Mouse (Mus musculus) limb, embryonic 12.5 days (tissue): ENCODE data around the gene Gm5930. TPM values are rescaled to one million over a fixed set of nuclear protein-coding genes. Genes with fewer than 3 reads are reported as not detected.
"Not testable (repeated sequence)": the region's sequence is repeated elsewhere in the genome, so short reads cannot be mapped to it uniquely, and the experiment has no call there.

Experiments
- ATAC-seq: fragments of 200-750 bp; cut with Nextera tagmentation; 2 replicates; pipeline ENCODE4 v1.8.0; 2017; ENCODE audit warnings: low read depth, moderate TSS enrichment; ENCODE audit not compliant: insufficient number of reproducible peaks, insufficient read depth, low FRiP score, low TSS enrichment
- H3K27ac ChIP-seq: fragments of 300-500 bp; sonication (generic); 2 replicates; pipeline ENCODE4 v1.5.1; 2016; ENCODE audit warnings: mild to moderate bottlenecking, moderate library complexity
- H3K27me3 ChIP-seq: fragments of 300-500 bp; sonication (generic); 2 replicates; pipeline ENCODE4 v1.6.1; 2016; ENCODE audit warnings: mild to moderate bottlenecking, moderate library complexity
- H3K36me3 ChIP-seq: fragments of 300-500 bp; sonication (generic); 2 replicates; pipeline ENCODE4 v1.6.1; 2016; ENCODE audit warnings: mild to moderate bottlenecking, moderate library complexity
- H3K4me1 ChIP-seq: fragments of 300-500 bp; sonication (generic); replicated peaks from 2 replicates; pipeline ENCODE4 v1.6.1; 2016
- H3K4me2 ChIP-seq: fragments of 300-500 bp; sonication (generic); 2 replicates; pipeline ENCODE4 v1.6.1; 2016; ENCODE audit warnings: mild to moderate bottlenecking, moderate library complexity
- H3K4me3 ChIP-seq: fragments of 300-500 bp; sonication (generic); replicated peaks from 2 replicates; pipeline ENCODE4 v1.5.1; 2016; ENCODE audit warnings: mild to moderate bottlenecking
- H3K9ac ChIP-seq: fragments of 300-500 bp; sonication (generic); replicated peaks from 2 replicates; pipeline ENCODE4 v1.6.1; 2016; ENCODE audit warnings: mild to moderate bottlenecking, moderate library complexity
- H3K9me3 ChIP-seq: fragments of 300-500 bp; sonication (generic); 2 replicates; pipeline ENCODE4 v1.6.1; 2016; ENCODE audit warnings: mild to moderate bottlenecking, moderate library complexity
- WGBS: fragments of 180-500 bp; shearing (Covaris S2); methylation state at CpG from one replicate; pipeline ENCODE4 v1.1.7; 2016; 5-methylcytosine and 5-hydroxymethylcytosine counted together
- polyA plus RNA-seq: library from polyadenylated mRNA; unstranded; fragments of >200 nt; fragmentation: Nextera tagmentation; extraction: Ambion mirVana; gene quantifications from 2 replicates; pipeline ENCODE4 v1.2.1, GENCODE M21; 2016

Gm5930 gene
- polyA plus RNA-seq, result not detected in 2 replicates

- H3K27me3 ChIP-seq, H3K4me1 ChIP-seq, H3K9me3 ChIP-seq, H3K36me3 ChIP-seq, H3K4me2 ChIP-seq, H3K4me3 ChIP-seq, H3K9ac ChIP-seq, H3K27ac ChIP-seq, ATAC-seq: not testable (repeated sequence)
- WGBS, result no CpG with 5 or more reads among the region's 2 CpGs
Measured at GRCm38 (mm10) chr14:44338484-44338883, at the start of gene Gm5930. Gene Gm5930 (minus strand): TSS chr14:44338584.

GRCm38 (mm10) chr14:44384233-44384632, 45.8 kb upstream of the Gm5930 start:
- H3K4me2 ChIP-seq, H3K27ac ChIP-seq, ATAC-seq, H3K36me3 ChIP-seq, H3K4me1 ChIP-seq, H3K27me3 ChIP-seq, H3K9me3 ChIP-seq, H3K4me3 ChIP-seq, H3K9ac ChIP-seq: not testable (repeated sequence)
- WGBS, result 82% methylated on average over 4 of the region's 4 CpGs

- H3K27ac ChIP-seq, ATAC-seq, H3K9me3 ChIP-seq, H3K4me2 ChIP-seq, H3K9ac ChIP-seq, H3K27me3 ChIP-seq, H3K4me1 ChIP-seq, H3K4me3 ChIP-seq, H3K36me3 ChIP-seq: not testable (repeated sequence)
- WGBS, result 89% methylated on average over 4 of the region's 4 CpGs
Measured at GRCm38 (mm10) chr14:44365057-44365456, 26.7 kb upstream of the Gm5930 start, which contains the start of gene Gm8229. Gene Gm8229 (plus strand): TSS chr14:44365357.

GRCm38 (mm10) chr14:44362301-44362700, 23.9 kb upstream of the Gm5930 start:
- not testable (repeated sequence) for H3K9me3 ChIP-seq, ATAC-seq, H3K9ac ChIP-seq, H3K4me1 ChIP-seq, H3K4me2 ChIP-seq, H3K27ac ChIP-seq, H3K27me3 ChIP-seq, H3K4me3 ChIP-seq, H3K36me3 ChIP-seq

GRCm38 (mm10) chr14:44361416-44361815, 23.0 kb upstream of the Gm5930 start:
- H3K4me1 ChIP-seq, H3K4me2 ChIP-seq, ATAC-seq, H3K9ac ChIP-seq, H3K27ac ChIP-seq, H3K4me3 ChIP-seq, H3K9me3 ChIP-seq, H3K27me3 ChIP-seq, H3K36me3 ChIP-seq: not testable (repeated sequence)
- 38% methylated on average over 2 of the region's 2 CpGs for WGBS

GRCm38 (mm10) chr14:44312049-44312448, 26.3 kb downstream of the Gm5930 start:
- not testable (repeated sequence) for H3K4me3 ChIP-seq, H3K4me1 ChIP-seq, ATAC-seq, H3K27ac ChIP-seq, H3K9me3 ChIP-seq, H3K36me3 ChIP-seq, H3K9ac ChIP-seq, H3K4me2 ChIP-seq, H3K27me3 ChIP-seq
- 77% methylated on average over 4 of the region's 4 CpGs for WGBS

GRCm38 (mm10) chr14:44285280-44285679, 53.1 kb downstream of the Gm5930 start, which contains the start of gene Gm8220:
Gene Gm8220 (plus strand): TSS chr14:44285580.
- WGBS, result 82% methylated on average over 2 of the region's 2 CpGs
- H3K36me3 ChIP-seq, ATAC-seq, H3K27me3 ChIP-seq, H3K9me3 ChIP-seq, H3K4me2 ChIP-seq, H3K4me1 ChIP-seq, H3K9ac ChIP-seq, H3K27ac ChIP-seq, H3K4me3 ChIP-seq: not testable (repeated sequence)

Other genes with a start within 250 kb of the Gm5930 start
- not detected in 2 replicates for gene Ear2, start 235.9 kb downstream of the Gm5930 start, polyA plus RNA-seq
- gene Gm3327, start 214.7 kb downstream of the Gm5930 start, polyA plus RNA-seq, result not detected in 2 replicates
- gene Gm8212, start 140.9 kb downstream of the Gm5930 start, polyA plus RNA-seq, result not detected in 2 replicates
- not detected in 2 replicates for gene 4930503E14Rik, start 125.3 kb downstream of the Gm5930 start, polyA plus RNA-seq
- gene Gm8220, start 53.0 kb downstream of the Gm5930 start, polyA plus RNA-seq, result not detected in 2 replicates
- gene Gm8229, start 26.8 kb upstream of the Gm5930 start, polyA plus RNA-seq, result not detected in 2 replicates
- gene Gm3371, start 72.1 kb upstream of the Gm5930 start, polyA plus RNA-seq, result not detected in 2 replicates
- not detected in 2 replicates for gene Gm8232, start 95.1 kb upstream of the Gm5930 start, polyA plus RNA-seq
- not detected in 2 replicates for gene BC061237, start 153.9 kb upstream of the Gm5930 start, polyA plus RNA-seq
- gene Gm17093, start 179.7 kb upstream of the Gm5930 start, polyA plus RNA-seq, result not detected in 2 replicates
- gene Gm8247, start 244.6 kb upstream of the Gm5930 start, polyA plus RNA-seq, result not detected in 2 replicates